Mouse (Mus musculus) kidney, adult 2 months (tissue): ENCODE measurements around the gene Hhatl.

ENCODE experiments used
- CTCF ChIP-seq: fragments of 200-500 bp; conservative IDR thresholded peaks from 2 replicates; pipeline ENCODE4 v1.5.1; 2011; ENCODE audit warnings: low read depth, mild to moderate bottlenecking, control low read depth, low read length, moderate library complexity, mixed read lengths; ENCODE audit not compliant: insufficient read depth, insufficient read length
- POLR2A ChIP-seq: fragments of 200-500 bp; IDR thresholded peaks from one replicate; pipeline ENCODE4 v1.6.1; 2011; ENCODE audit warnings: low read depth, low read length, control low read depth

- TF ChIP-seq POLR2A (no peak), CTCF (no peak)
Observed at GRCm38 (mm10) chr9:121823991-121824390, 31.7 kb upstream of the Hhatl start.
